ENCODE assay signal across 17 mouse cellular contexts in genomic region chr9:101100163-101100562, GRCm38 (mm10).
"Had no signal": no experiment of that assay in that cellular context is flagged by ENCODE, and none has a peak within 500 bp of the region (broad histone marks: within the 10 kb centered on the region; RNA-seq: fewer than 3 reads in every experiment).

No protein-coding gene starts in this region.

- H3K4me1 ChIP-seq: lung, embryonic 15.5 days; midbrain, embryonic 12.5 days; neural tube, embryonic 12.5 days; stomach, embryonic 15.5 days had no signal

- H3K27me3 ChIP-seq: liver, embryonic 13.5 days; liver, embryonic 15.5 days; lung, embryonic 15.5 days; megakaryocyte, embryonic 14.5 days; midbrain, embryonic 12.5 days; neural tube, embryonic 12.5 days; stomach, embryonic 15.5 days had no signal

- H3K4me3 ChIP-seq: liver, embryonic 13.5 days; liver, embryonic 15.5 days; lung, embryonic 15.5 days; midbrain, embryonic 12.5 days; neural tube, embryonic 12.5 days; stomach, embryonic 15.5 days had no signal

- H3K9me3 ChIP-seq: liver, embryonic 13.5 days; liver, embryonic 15.5 days; lung, embryonic 15.5 days; megakaryocyte, embryonic 14.5 days; stomach, embryonic 15.5 days had no signal

- H3K9ac ChIP-seq: liver, embryonic 13.5 days; liver, embryonic 15.5 days; liver, postnatal 0 days; lung, embryonic 15.5 days; midbrain, embryonic 12.5 days; neural tube, embryonic 12.5 days; stomach, embryonic 15.5 days had no signal

- H3K27ac ChIP-seq: liver, embryonic 13.5 days; liver, embryonic 15.5 days; lung, embryonic 15.5 days; midbrain, embryonic 12.5 days; neural tube, embryonic 12.5 days; stomach, embryonic 15.5 days; stomach, postnatal 0 days had no signal

- ATAC-seq: liver, postnatal 0 days; midbrain, embryonic 16.5 days had no signal

- DNase-seq: liver, embryonic 13.5 days; liver, postnatal 0 days; lung, adult 2 months; lung, postnatal 14 days; lung, postnatal 4 days; midbrain, embryonic 14.5 days; thymus, adult 2 months; thymus, postnatal 14 days; thymus, postnatal 36 days had no signal
